ENCODE assay signal across 21 mouse cellular contexts in genomic region chr15:96657576-96658274, GRCm38 (mm10). TPM values are rescaled to one million over a fixed set of nuclear protein-coding genes. Genes with fewer than 3 reads are reported as not detected.
DNase-seq lines count a peak whose midpoint lies in the region; ATAC-seq and TF ChIP-seq lines count a peak whose summit lies in the region.
"Had no signal": no experiment of that assay in that cellular context is flagged by ENCODE, and none has a peak within 500 bp of the region (broad histone marks: within the 10 kb centered on the region; RNA-seq: fewer than 3 reads in every experiment).

No protein-coding gene starts in this region.

- no peak overlapping the region for H3K27ac ChIP-seq in limb, embryonic 12.5 days
- H3K27ac ChIP-seq in limb, embryonic 10.5 days, result no peak overlapping the region
- H3K27ac ChIP-seq in intestine, postnatal 0 days (ENCODE audit: low read depth, low read length), result peak overlapping the region; percentile 74
- no peak overlapping the region for H3K27ac ChIP-seq in stomach, postnatal 0 days (replicated peaks)
- H3K27ac ChIP-seq: forebrain, embryonic 13.5 days; hindbrain, embryonic 10.5 days; left cerebral cortex, adult 2 months had no signal

- TF ChIP-seq CTCF in intestine, postnatal 0 days (IDR thresholded peaks at IDR 0.05; ENCODE audit: low read depth), result no peak
- no peak for TF ChIP-seq CTCF in stomach, postnatal 0 days (IDR thresholded peaks at IDR 0.05; ENCODE audit: low read depth)

- ATAC-seq in limb, embryonic 12.5 days (ENCODE audit: insufficient number of reproducible peaks, insufficient read depth, low FRiP score, low TSS enrichment, low read depth), result no peak
- peak; percentile 84 for ATAC-seq in intestine, postnatal 0 days
- ATAC-seq in stomach, postnatal 0 days (ENCODE audit: low FRiP score, low TSS enrichment), result peak; percentile 67; the same call in 1 of the 2 replicates
- ATAC-seq: forebrain, embryonic 13.5 days had no signal

- H3K4me3 ChIP-seq in limb, embryonic 12.5 days (replicated peaks), result no peak overlapping the region
- H3K4me3 ChIP-seq in limb, embryonic 10.5 days, result no peak overlapping the region
- H3K4me3 ChIP-seq in intestine, postnatal 0 days (ENCODE audit: low read depth, low read length), result peak overlapping the region; percentile 22
- H3K4me3 ChIP-seq in stomach, postnatal 0 days (ENCODE audit: low read depth, low read length), result no peak overlapping the region
- H3K4me3 ChIP-seq: forebrain, embryonic 13.5 days; hindbrain, embryonic 10.5 days; left cerebral cortex, adult 2 months had no signal

- peak overlapping the region; percentile 26; the same call in 1 of the 2 replicates for H3K4me2 ChIP-seq in limb, embryonic 12.5 days
- H3K4me2 ChIP-seq in intestine, postnatal 0 days (replicated peaks; ENCODE audit: low read depth), result peak overlapping the region; percentile 61
- H3K4me2 ChIP-seq in stomach, postnatal 0 days (replicated peaks; ENCODE audit: low read depth), result no peak overlapping the region
- H3K4me2 ChIP-seq: forebrain, embryonic 13.5 days; liver, embryonic 11.5 days had no signal

- H3K27me3 ChIP-seq in limb, embryonic 12.5 days, result no peaks in the 10 kb centered on the region
- no peaks in the 10 kb centered on the region for H3K27me3 ChIP-seq in limb, embryonic 10.5 days (ENCODE audit: low read depth, poor library complexity, severe bottlenecking)
- H3K27me3 ChIP-seq in intestine, postnatal 0 days (replicated peaks; ENCODE audit: control insufficient read depth, insufficient read depth, low read length), result no peaks in the 10 kb centered on the region
- H3K27me3 ChIP-seq in stomach, postnatal 0 days (ENCODE audit: control insufficient read depth, insufficient read depth, low read length), result no peaks in the 10 kb centered on the region
- H3K27me3 ChIP-seq: forebrain, embryonic 13.5 days had no signal

- 28% methylated on average over 17 of the region's 17 CpGs for WGBS in limb, embryonic 12.5 days
- 53% methylated on average over 17 of the region's 17 CpGs for WGBS in limb, embryonic 10.5 days
- WGBS in intestine, postnatal 0 days, result 31% methylated on average over 17 of the region's 17 CpGs
- 38% methylated on average over 17 of the region's 17 CpGs for WGBS in stomach, postnatal 0 days

- DNase-seq in heart, adult 11 months, result peak; percentile 67
- no peak for DNase-seq in heart, adult 9 months (ENCODE audit: low spot score in 2 of 2)
- DNase-seq in limb, embryonic 10.5 days (ENCODE audit: low spot score), result no peak
- no peak for DNase-seq in stomach, postnatal 0 days (ENCODE audit: low spot score)
- DNase-seq in liver, result no peak
- no peak for DNase-seq in adrenal gland, adult 2 months
- DNase-seq: adrenal gland, postnatal 10 days; cerebellum, adult 11 months; cerebellum, postnatal 14 days; embryo, embryonic 11 days; gastrocnemius, postnatal 25 days; kidney, postnatal 10 days; lung, postnatal 10 days; spleen, adult 18-20 months; thymus, postnatal 14 days had no signal

- peaks cover 22% of the 10 kb centered on the region for H3K4me1 ChIP-seq in limb, embryonic 12.5 days (replicated peaks)
- peaks cover 33% of the 10 kb centered on the region for H3K4me1 ChIP-seq in limb, embryonic 10.5 days
- H3K4me1 ChIP-seq in intestine, postnatal 0 days (replicated peaks; ENCODE audit: control insufficient read depth, insufficient read depth, low read length), result peaks cover 9% of the 10 kb centered on the region; the same call in 1 of the 2 replicates
- no peaks in the 10 kb centered on the region for H3K4me1 ChIP-seq in stomach, postnatal 0 days (replicated peaks; ENCODE audit: control insufficient read depth, insufficient read depth)

- no peak overlapping the region for H3K9ac ChIP-seq in limb, embryonic 12.5 days (replicated peaks)
- peak overlapping the region; percentile 28; the same call in 1 of the 2 replicates for H3K9ac ChIP-seq in intestine, postnatal 0 days (ENCODE audit: low read depth, low read length)
- no peak overlapping the region for H3K9ac ChIP-seq in stomach, postnatal 0 days (ENCODE audit: low read length)
- H3K9ac ChIP-seq: forebrain, embryonic 13.5 days had no signal

- no peaks in the 10 kb centered on the region for H3K9me3 ChIP-seq in limb, embryonic 12.5 days
- no peaks in the 10 kb centered on the region for H3K9me3 ChIP-seq in limb, embryonic 10.5 days (replicated peaks)
- no peaks in the 10 kb centered on the region for H3K9me3 ChIP-seq in intestine, postnatal 0 days (ENCODE audit: control insufficient read depth)
- H3K9me3 ChIP-seq in stomach, postnatal 0 days (ENCODE audit: control insufficient read depth, low read length), result no peaks in the 10 kb centered on the region
- H3K9me3 ChIP-seq: forebrain, embryonic 13.5 days; hindbrain, embryonic 10.5 days had no signal

- no peak for TF ChIP-seq EP300 in stomach, postnatal 0 days (optimal IDR thresholded peaks at IDR 0.05)

- H3K36me3 ChIP-seq in limb, embryonic 12.5 days, result no peaks in the 10 kb centered on the region
- no peaks in the 10 kb centered on the region for H3K36me3 ChIP-seq in limb, embryonic 10.5 days
- H3K36me3 ChIP-seq in intestine, postnatal 0 days (ENCODE audit: control insufficient read depth, insufficient read depth), result no peaks in the 10 kb centered on the region
- H3K36me3 ChIP-seq in stomach, postnatal 0 days (ENCODE audit: control insufficient read depth, insufficient read depth, low read length), result no peaks in the 10 kb centered on the region
- H3K36me3 ChIP-seq: hindbrain, embryonic 10.5 days had no signal

RNA-seq across cellular contexts. Expression of gene Slc38a1, which starts 15.0 kb away (rescaled TPM):
- polyA plus RNA-seq in limb, embryonic 12.5 days (2016; fragmentation: Nextera tagmentation; extraction: Ambion mirVana), result 121 and 152 TPM in 2 replicates
- 141 and 149 TPM in 2 replicates for polyA plus RNA-seq in limb, embryonic 10.5 days (2016; fragmentation: Nextera tagmentation; extraction: Ambion mirVana)
- 78.6 and 79.8 TPM in 2 replicates for polyA plus RNA-seq in intestine, postnatal 0 days (2015; fragmentation: Nextera tagmentation; extraction: Ambion mirVana)
- 34.4 and 38.5 TPM in 2 replicates for polyA plus RNA-seq in stomach, postnatal 0 days (2015; fragmentation: Nextera tagmentation; extraction: Ambion mirVana)
- 10 to 100 TPM; 25.3 to 29.1 TPM for total RNA-seq in adrenal gland, adult 2 months (2021)
- polyA plus RNA-seq in adrenal gland, adult 2 months (2012; rRNA removed), result 4.4 and 6.5 TPM in 2 replicates

RNA-seq across cellular contexts. Expression of gene Slc38a2, which starts 41.8 kb away (rescaled TPM):
- 210 and 217 TPM in 2 replicates for polyA plus RNA-seq in limb, embryonic 12.5 days (2016; fragmentation: Nextera tagmentation; extraction: Ambion mirVana)
- 173 and 198 TPM in 2 replicates for polyA plus RNA-seq in limb, embryonic 10.5 days (2016; fragmentation: Nextera tagmentation; extraction: Ambion mirVana)
- 27.9 and 28.5 TPM in 2 replicates for polyA plus RNA-seq in intestine, postnatal 0 days (2015; fragmentation: Nextera tagmentation; extraction: Ambion mirVana)
- polyA plus RNA-seq in stomach, postnatal 0 days (2015; fragmentation: Nextera tagmentation; extraction: Ambion mirVana), result 55.3 and 63.0 TPM in 2 replicates
- total RNA-seq in adrenal gland, adult 2 months (2021), result 100 to 1,000 TPM; 113 to 208 TPM
- 20.4 and 30.4 TPM in 2 replicates for polyA plus RNA-seq in adrenal gland, adult 2 months (2012; rRNA removed)
